Mouse (Mus musculus) mature B cell (primary cell): ENCODE data around the gene Afg1l.

ENCODE experiments used
- in situ Hi-C: fragments of 300-500 bp; cut with MboI; formaldehyde crosslinking; loops from 2 replicates; pipeline ENCODE4 v1.14.3; 2019

Afg1l gene

GRCm38 (mm10) chr10:42477550-42478340 lies 620 bp downstream of the Afg1l start:
- in situ Hi-C loops = no loop called here

GRCm38 (mm10) chr10:42476774-42477475 lies 1.4 kb downstream of the Afg1l start:
- in situ Hi-C loops = no loop called here

- in situ Hi-C loops = no loop called here
Measured at GRCm38 (mm10) chr10:42474946-42475514, 3.3 kb downstream of the Afg1l start.

- in situ Hi-C loops = no loop called here
Measured at GRCm38 (mm10) chr10:42464805-42465204, 13.6 kb downstream of the Afg1l start.

GRCm38 (mm10) chr10:42464224-42464623 lies 14.1 kb downstream of the Afg1l start:
- in situ Hi-C loops = no loop called here

GRCm38 (mm10) chr10:42457557-42458191 lies 20.7 kb downstream of the Afg1l start:
- in situ Hi-C loops = no loop called here

- in situ Hi-C loops = no loop called here
Measured at GRCm38 (mm10) chr10:42455981-42456380, 22.4 kb downstream of the Afg1l start.

GRCm38 (mm10) chr10:42454690-42455089 lies 23.7 kb downstream of the Afg1l start:
- in situ Hi-C loops = no loop called here

GRCm38 (mm10) chr10:42454266-42454665 lies 24.1 kb downstream of the Afg1l start:
- in situ Hi-C loops = no loop called here

- in situ Hi-C loops = no loop called here
Measured at GRCm38 (mm10) chr10:42449672-42450071, 28.7 kb downstream of the Afg1l start.

GRCm38 (mm10) chr10:42448371-42448770 lies 30.0 kb downstream of the Afg1l start:
- in situ Hi-C loops = no loop called here

- in situ Hi-C loops = no loop called here
Measured at GRCm38 (mm10) chr10:42446145-42446544, 32.2 kb downstream of the Afg1l start.

GRCm38 (mm10) chr10:42436842-42437805 lies 41.2 kb downstream of the Afg1l start:
- in situ Hi-C loops = no loop called here

GRCm38 (mm10) chr10:42417530-42418174 lies 60.7 kb downstream of the Afg1l start:
- in situ Hi-C loops = no loop called here

- in situ Hi-C loops = no loop called here
Measured at GRCm38 (mm10) chr10:42415821-42416470, 62.4 kb downstream of the Afg1l start.

- in situ Hi-C loops = no loop called here
Measured at GRCm38 (mm10) chr10:42410748-42411537, 67.4 kb downstream of the Afg1l start.

- in situ Hi-C loops = no loop called here
Measured at GRCm38 (mm10) chr10:42390436-42390835, 87.9 kb downstream of the Afg1l start.

GRCm38 (mm10) chr10:42388181-42388580 lies 90.2 kb downstream of the Afg1l start:
- in situ Hi-C loops = no loop called here

- in situ Hi-C loops = no loop called here
Measured at GRCm38 (mm10) chr10:42384946-42385644, 93.3 kb downstream of the Afg1l start.
